Mouse (Mus musculus): Measurements from ENCODE around the gene 1810037I17Rik.

- no peak for TF ChIP-seq CTCF (conservative IDR thresholded peaks at IDR 0.05; ENCODE audit: low read length)
- TF ChIP-seq NANOG (IDR thresholded peaks at IDR 0.05; ENCODE audit: borderline replicate concordance, low read length): no peak
- no peak for TF ChIP-seq POU5F1 (IDR thresholded peaks at IDR 0.05; ENCODE audit: borderline replicate concordance, low read length)
Observed at GRCm38 (mm10) chr3:122975363-122975762, 51.4 kb downstream of the 1810037I17Rik start.

All from E14TG2a.4 (cell line).